Mouse (Mus musculus) embryonic fibroblast, embryonic 13.5 days (primary cell): ENCODE results near the gene Isy1.

ENCODE experiments used
- CTCF ChIP-seq: IDR thresholded peaks from 2 replicates; pipeline ENCODE4 v1.5.1; 2011; ENCODE audit warnings: mild to moderate bottlenecking, control low read depth, low read length, moderate library complexity, borderline replicate concordance; ENCODE audit not compliant: insufficient read depth
- POLR2A ChIP-seq: IDR thresholded peaks from 2 replicates; pipeline ENCODE4 v1.6.1; 2011; ENCODE audit warnings: low read depth, mild to moderate bottlenecking, control low read depth, low read length, moderate library complexity

DNA sequence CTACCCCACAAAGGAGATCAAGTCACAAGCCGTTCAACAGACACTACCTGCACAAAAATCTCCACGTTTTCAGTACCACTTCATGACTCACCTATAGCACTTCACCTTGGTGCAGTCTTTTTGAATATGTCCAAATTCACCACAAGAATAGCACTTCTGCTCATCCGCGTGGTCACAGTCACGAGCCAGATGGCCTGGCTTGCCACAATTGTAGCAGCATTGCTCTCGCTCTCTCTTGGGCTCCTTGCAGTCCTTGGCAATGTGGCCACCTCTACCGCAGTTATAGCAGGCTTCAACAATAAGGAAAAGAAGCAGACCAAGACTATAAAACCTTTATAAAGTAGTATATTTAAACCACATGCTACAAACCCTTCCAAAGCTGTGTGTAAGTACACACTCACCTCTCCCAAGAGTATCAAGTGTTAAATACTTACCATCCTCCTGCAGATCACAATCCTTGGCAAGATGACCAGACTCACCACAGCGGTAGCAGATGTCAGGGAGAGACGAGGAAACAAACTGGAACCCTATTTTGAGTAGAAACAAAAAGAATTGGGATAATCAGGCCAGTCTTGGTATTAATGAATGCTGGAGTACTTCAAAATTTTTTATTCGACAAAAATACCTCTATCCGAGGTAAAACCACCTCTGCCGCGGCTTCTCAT lies 6.6 kb upstream of the Isy1 start:
- no peak for TF ChIP-seq POLR2A
- no peak for TF ChIP-seq CTCF
